Mouse (Mus musculus): Measurements from ENCODE around the gene Sema4d.

- TF ChIP-seq CTCF (conservative IDR thresholded peaks at IDR 0.05; ENCODE audit: low read length): no peak
- no peak for TF ChIP-seq NANOG (IDR thresholded peaks at IDR 0.05; ENCODE audit: borderline replicate concordance, low read length)
- no peak for TF ChIP-seq POU5F1 (IDR thresholded peaks at IDR 0.05; ENCODE audit: borderline replicate concordance, low read length)
Observed at GRCm38 (mm10) chr13:51642171-51642778, 151.3 kb downstream of the Sema4d start.

Measured in E14TG2a.4 (cell line).